In the genomic region with DNA sequence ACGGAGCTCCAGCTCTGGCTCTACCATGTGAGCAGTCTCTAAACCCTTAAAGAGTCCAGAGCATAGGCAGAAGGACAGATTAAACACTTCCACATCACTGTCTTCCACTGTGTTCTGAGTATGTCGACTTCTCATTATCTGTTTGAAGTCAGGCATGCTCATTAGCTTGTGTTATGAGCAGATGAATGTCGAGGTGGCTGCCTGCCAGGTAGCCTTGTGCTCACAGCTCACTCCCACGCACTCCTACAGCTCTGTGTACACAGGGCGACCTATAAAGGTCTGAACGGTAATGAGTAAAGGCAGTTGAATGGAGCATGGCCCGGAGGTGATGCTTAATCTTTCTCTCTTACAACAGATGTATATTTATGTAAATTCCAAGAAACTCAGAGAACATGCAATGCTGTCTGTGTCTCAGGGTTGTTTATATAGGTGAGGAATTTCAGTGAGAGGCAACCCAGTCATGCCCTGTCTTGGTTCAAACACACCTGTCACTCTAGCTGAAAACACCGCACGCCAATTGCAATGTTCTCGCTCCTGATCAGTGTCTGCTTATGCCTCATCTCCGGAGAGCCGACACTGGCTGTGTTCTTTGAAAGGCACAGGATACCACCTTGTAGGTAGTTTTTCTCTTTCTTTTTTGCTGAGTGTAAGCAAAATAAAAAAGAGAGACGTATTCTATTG, we compare ENCODE assay signal across 8 mouse cellular contexts.
DNase-seq lines count a peak whose midpoint lies in the region; ATAC-seq and TF ChIP-seq lines count a peak whose summit lies in the region.

No protein-coding gene starts in this region.

- TF ChIP-seq CTCF in forebrain, postnatal 0 days (IDR thresholded peaks at IDR 0.05; ENCODE audit: low read depth): no peak
- no peak for TF ChIP-seq CTCF in gastrocnemius, adult 2 months (IDR thresholded peaks at IDR 0.05)

- no peak overlapping the region for H3K4me2 ChIP-seq in forebrain, embryonic 12.5 days
- H3K4me2 ChIP-seq in forebrain, embryonic 11.5 days (ENCODE audit: low read depth, low read length, severe bottlenecking): no peak overlapping the region
- H3K4me2 ChIP-seq in forebrain, postnatal 0 days (ENCODE audit: low read depth): no peak overlapping the region
- H3K4me2 ChIP-seq in liver, embryonic 13.5 days: no peak overlapping the region

- no peak overlapping the region for H3K27ac ChIP-seq in forebrain, embryonic 12.5 days
- no peak overlapping the region for H3K27ac ChIP-seq in forebrain, embryonic 11.5 days (ENCODE audit: low read depth, low read length)
- no peak overlapping the region for H3K27ac ChIP-seq in forebrain, postnatal 0 days (ENCODE audit: low read depth, low read length)
- no peak overlapping the region for H3K27ac ChIP-seq in liver, embryonic 13.5 days
- H3K27ac ChIP-seq in gastrocnemius, adult 2 months: no peak overlapping the region

- no peak overlapping the region for H3K9ac ChIP-seq in forebrain, embryonic 12.5 days
- no peak overlapping the region for H3K9ac ChIP-seq in forebrain, embryonic 11.5 days (ENCODE audit: low read length)
- H3K9ac ChIP-seq in forebrain, postnatal 0 days: no peak overlapping the region
- no peak overlapping the region for H3K9ac ChIP-seq in liver, embryonic 13.5 days

- no peaks in the 10 kb centered on the region for H3K9me3 ChIP-seq in forebrain, embryonic 12.5 days
- H3K9me3 ChIP-seq in forebrain, embryonic 11.5 days (ENCODE audit: control insufficient read depth, low read length): no peaks in the 10 kb centered on the region
- 0 out of 2 replicates have a peak, but pooled peaks cover 3% of the 10 kb centered on the region for H3K9me3 ChIP-seq in forebrain, postnatal 0 days (ENCODE audit: low read length)
- H3K9me3 ChIP-seq in liver, embryonic 13.5 days (replicated peaks): no peaks in the 10 kb centered on the region

- 65% methylated on average over 13 of the region's 13 CpGs for WGBS in forebrain, embryonic 12.5 days
- 71% methylated on average over 13 of the region's 13 CpGs for WGBS in forebrain, embryonic 11.5 days
- WGBS in forebrain, postnatal 0 days: 38% methylated on average over 13 of the region's 13 CpGs
- 55% methylated on average over 13 of the region's 13 CpGs for WGBS in liver, embryonic 13.5 days (ENCODE audit: insufficient replicate concordance)

- DNase-seq in forebrain, embryonic 11.5 days (ENCODE audit: low spot score): no peak
- DNase-seq in ovary, postnatal 36 days (ENCODE audit: low spot score): peak; percentile 71
- DNase-seq in ovary, postnatal 10 days (ENCODE audit: low spot score): no peak
- DNase-seq in forebrain, postnatal 0 days: peak; percentile 35
- DNase-seq in liver, embryonic 13.5 days: no peak
- no peak for DNase-seq in gastrocnemius, adult 8-10 months (ENCODE audit: low spot score in 2 of 2)
- no peak for DNase-seq in gastrocnemius, adult 2 months

- ATAC-seq in forebrain, embryonic 12.5 days (ENCODE audit: low FRiP score): peak; percentile 69; the same call in 1 of the 2 replicates
- no peak; the same call in 1 of the 2 replicates for ATAC-seq in forebrain, embryonic 11.5 days (replicated peaks; ENCODE audit: low FRiP score)
- peak; percentile 40; the same call in 1 of the 2 replicates for ATAC-seq in forebrain, postnatal 0 days
- peak; percentile 71 for ATAC-seq in liver, embryonic 13.5 days (ENCODE audit: low read depth)

- H3K4me1 ChIP-seq in forebrain, embryonic 12.5 days: no peaks in the 10 kb centered on the region
- no peaks in the 10 kb centered on the region for H3K4me1 ChIP-seq in forebrain, embryonic 11.5 days (replicated peaks; ENCODE audit: control insufficient read depth, insufficient read depth, low read length)
- no peaks in the 10 kb centered on the region for H3K4me1 ChIP-seq in forebrain, postnatal 0 days (ENCODE audit: insufficient read depth)
- H3K4me1 ChIP-seq in liver, embryonic 13.5 days (replicated peaks): 0 out of 2 replicates have a peak, but pooled peaks cover 7% of the 10 kb centered on the region

- intact Hi-C loops in gastrocnemius, adult 2 months (cut with DNase I): no loop called here

- H3K36me3 ChIP-seq in forebrain, embryonic 12.5 days (replicated peaks): no peaks in the 10 kb centered on the region
- H3K36me3 ChIP-seq in forebrain, embryonic 11.5 days (ENCODE audit: control insufficient read depth, insufficient read depth, low read length): no peaks in the 10 kb centered on the region
- H3K36me3 ChIP-seq in forebrain, postnatal 0 days (ENCODE audit: insufficient read depth): no peaks in the 10 kb centered on the region
- H3K36me3 ChIP-seq in liver, embryonic 13.5 days: no peaks in the 10 kb centered on the region

- no peak overlapping the region for H3K4me3 ChIP-seq in forebrain, embryonic 12.5 days (replicated peaks)
- H3K4me3 ChIP-seq in forebrain, embryonic 11.5 days (ENCODE audit: low read depth, low read length): no peak overlapping the region
- no peak overlapping the region for H3K4me3 ChIP-seq in forebrain, postnatal 0 days (ENCODE audit: low read depth, low read length)
- H3K4me3 ChIP-seq in liver, embryonic 13.5 days (replicated peaks): no peak overlapping the region
- H3K4me3 ChIP-seq in gastrocnemius, adult 2 months: no peak overlapping the region

- H3K27me3 ChIP-seq in forebrain, embryonic 12.5 days: peaks cover 7% of the 10 kb centered on the region
- H3K27me3 ChIP-seq in forebrain, embryonic 11.5 days (ENCODE audit: control insufficient read depth, insufficient read depth, low read length): no peaks in the 10 kb centered on the region
- no peaks in the 10 kb centered on the region for H3K27me3 ChIP-seq in forebrain, postnatal 0 days (ENCODE audit: insufficient read depth, low read length)
- H3K27me3 ChIP-seq in liver, embryonic 13.5 days: no peaks in the 10 kb centered on the region

Comparison
In these comparisons a context has a peak if more than half of its experiments do, and no peak if none do; other contexts are left out.
1. DNase-seq: peak in ovary, postnatal 36 days (single experiment) and forebrain, postnatal 0 days (single experiment); none in forebrain, embryonic 11.5 days (single experiment), ovary, postnatal 10 days (single experiment), liver, embryonic 13.5 days (single experiment), gastrocnemius, adult 8-10 months (0 of 2) and gastrocnemius, adult 2 months (single experiment).